Mouse (Mus musculus): ENCODE data around the gene Fyn. TPM values are rescaled to one million over a fixed set of nuclear protein-coding genes. Genes with fewer than 3 reads are reported as not detected.
A peak's percentile ranks its signal among the peaks of the same experiment; 100 is the strongest.

The Fyn gene
- 10 to 100 TPM; 44.8 to 69.9 TPM for total RNA-seq (2021)
- long read RNA-seq, experiment 1, transcript Fyn-201 (14 exons, 3,562 nt): minor isoform, 10 of 54 reads
- long read RNA-seq, experiment 1, transcript Fyn-202 (14 exons, 3,528 nt): major isoform, 33 of 54 reads
- long read RNA-seq, experiment 1, partial matches to known transcripts: 7 of 54 reads
- long read RNA-seq, experiment 1, other reads (novel, unspliced or antisense): 4 of 54 reads
- long read RNA-seq, experiment 2, transcript Fyn-202 (14 exons, 3,528 nt): major isoform, 21 of 28 reads
- long read RNA-seq, experiment 2, partial matches to known transcripts: 2 of 28 reads
- long read RNA-seq, experiment 2, other reads (novel, unspliced or antisense): 2 of 28 reads

DNA sequence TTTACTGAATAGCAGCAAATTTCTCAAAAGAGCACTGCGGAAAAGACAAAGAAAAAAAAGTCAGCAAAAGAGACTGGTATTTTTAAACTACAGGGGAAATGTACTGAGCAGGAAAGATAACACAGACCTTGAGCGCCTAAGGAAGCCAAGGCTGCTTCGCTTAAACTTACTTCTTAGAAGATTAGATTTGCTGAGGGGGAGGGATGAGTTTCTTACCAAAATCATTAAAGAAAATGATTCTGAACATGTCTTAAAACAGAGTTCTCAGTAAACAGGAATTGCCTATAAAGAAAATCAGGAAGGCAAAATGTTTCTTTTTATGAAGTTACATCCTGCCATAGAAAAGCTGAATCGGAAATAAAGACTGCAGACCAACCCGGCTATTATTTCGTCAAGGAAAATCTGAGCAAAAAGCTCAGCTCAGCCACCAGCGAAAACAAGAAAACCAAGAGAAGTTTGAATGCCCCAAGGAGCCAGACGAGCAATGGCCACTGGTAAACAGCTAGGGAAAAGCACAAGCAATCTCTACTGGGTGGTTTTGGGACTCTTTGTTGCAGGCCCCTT, at the start of gene Fyn:
Gene Fyn, plus strand, starts transcription at position 284 of the 564 bp plus-strand sequence.
- no peak for DNase-seq

GRCm38 (mm10) chr10:39320798-39321622, 47.6 kb upstream of the Fyn start:
- no peak for DNase-seq

- DNase-seq: no peak
Measured at GRCm38 (mm10) chr10:39321623-39321985, 47.1 kb upstream of the Fyn start.

DNA sequence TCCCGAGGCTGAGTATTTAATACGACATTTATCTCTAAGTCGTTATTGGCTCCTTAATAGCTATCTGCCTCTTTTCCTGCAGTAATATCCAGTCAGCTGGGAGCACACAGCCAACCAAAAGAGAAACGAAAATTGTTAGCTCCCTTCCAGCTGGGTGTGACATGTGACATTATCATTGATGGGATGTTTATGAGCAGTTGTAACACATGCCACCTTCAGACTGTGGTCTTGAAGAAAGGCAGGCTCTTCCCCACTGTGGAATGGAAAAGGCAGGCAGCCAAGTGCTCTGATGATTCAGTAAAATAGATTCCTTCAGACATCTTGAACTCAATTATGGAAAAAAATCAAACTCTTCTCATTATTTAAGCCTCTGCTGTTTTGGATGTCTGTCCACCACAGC, 46.5 kb upstream of the Fyn start:
- no peak for DNase-seq

GRCm38 (mm10) chr10:39324291-39324690, 44.4 kb upstream of the Fyn start:
- no peak for DNase-seq

- DNase-seq: no peak
Measured at GRCm38 (mm10) chr10:39328661-39329060, 40.0 kb upstream of the Fyn start.

GRCm38 (mm10) chr10:39334320-39334719, 34.3 kb upstream of the Fyn start:
- DNase-seq: no peak

DNA sequence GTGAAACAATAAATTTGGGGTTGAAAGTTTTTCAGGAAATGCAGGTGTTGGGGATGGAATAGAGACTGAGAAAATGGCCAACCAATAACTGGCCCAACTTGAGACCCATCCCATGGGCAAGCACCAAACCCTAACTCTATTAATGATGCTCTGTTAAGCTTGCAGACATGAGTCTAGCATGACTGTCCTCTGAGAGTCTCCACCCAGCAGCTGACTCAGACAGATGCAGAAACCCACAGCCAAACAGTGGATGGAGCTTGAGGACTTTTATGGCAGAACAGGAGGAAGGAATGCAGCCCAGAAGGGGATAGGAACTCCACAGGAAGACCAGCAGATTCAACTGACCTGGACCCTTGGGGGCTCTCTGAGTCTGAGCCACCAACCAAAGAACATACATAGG, 32.8 kb upstream of the Fyn start:
- no peak for DNase-seq

GRCm38 (mm10) chr10:39339189-39339968, 29.3 kb upstream of the Fyn start:
- DNase-seq: no peak

GRCm38 (mm10) chr10:39339969-39340236, 28.8 kb upstream of the Fyn start:
- DNase-seq: no peak

DNA sequence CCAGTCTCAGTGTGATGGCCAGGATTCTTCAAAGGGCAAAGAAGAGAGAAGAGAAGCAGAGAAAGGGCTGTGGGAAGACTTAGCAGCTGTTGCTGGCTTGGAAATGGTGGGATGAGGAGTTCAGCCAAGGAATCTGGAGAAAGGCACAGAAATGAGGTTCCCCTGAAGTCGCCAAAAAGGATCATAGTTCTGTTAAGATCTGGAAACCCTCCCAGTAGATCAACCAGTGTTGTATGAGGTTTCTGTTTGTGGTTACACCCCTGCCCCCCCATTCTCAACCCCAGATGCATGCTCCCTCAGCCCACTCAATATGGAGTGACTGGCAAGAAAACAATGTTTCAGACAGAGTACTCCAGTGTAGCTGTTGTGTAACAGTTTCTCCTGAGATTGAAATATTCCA, 25.1 kb upstream of the Fyn start:
- no peak for DNase-seq

- no peak for DNase-seq
Measured at GRCm38 (mm10) chr10:39345921-39346320, 22.7 kb upstream of the Fyn start.

DNA sequence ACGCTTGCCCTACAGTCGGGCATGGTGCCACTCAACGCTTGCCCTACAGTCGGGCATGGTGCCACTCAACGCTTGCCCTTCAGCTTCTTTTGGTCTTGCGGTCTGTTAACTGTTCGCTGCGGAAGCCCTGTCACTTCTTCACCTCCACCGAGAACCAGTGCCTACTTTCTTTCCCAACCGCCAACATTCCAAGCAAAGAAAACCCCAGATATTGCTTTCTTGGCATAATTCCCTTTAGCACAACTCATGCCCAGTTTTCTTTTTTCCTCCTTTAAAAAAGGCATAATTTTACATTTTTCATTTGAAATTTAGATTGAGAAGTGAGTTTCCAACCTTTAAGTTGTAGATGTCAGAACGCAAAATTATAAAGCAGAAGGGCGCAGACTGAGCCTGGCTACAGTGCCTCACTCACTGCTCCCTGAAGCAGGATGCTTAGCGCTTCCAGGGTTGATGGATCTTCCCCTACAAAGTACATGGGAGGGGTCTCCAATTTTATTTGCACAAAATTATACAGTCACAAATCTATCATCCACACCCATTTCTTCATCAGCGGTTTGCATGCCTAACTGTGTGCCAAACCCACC, 18.8 kb upstream of the Fyn start:
- no peak for DNase-seq

- no peak for DNase-seq
Measured at GRCm38 (mm10) chr10:39364196-39364595, 4.5 kb upstream of the Fyn start.

GRCm38 (mm10) chr10:39369502-39369931, 862 bp downstream of the Fyn start:
- DNase-seq: peak; percentile 98

DNA sequence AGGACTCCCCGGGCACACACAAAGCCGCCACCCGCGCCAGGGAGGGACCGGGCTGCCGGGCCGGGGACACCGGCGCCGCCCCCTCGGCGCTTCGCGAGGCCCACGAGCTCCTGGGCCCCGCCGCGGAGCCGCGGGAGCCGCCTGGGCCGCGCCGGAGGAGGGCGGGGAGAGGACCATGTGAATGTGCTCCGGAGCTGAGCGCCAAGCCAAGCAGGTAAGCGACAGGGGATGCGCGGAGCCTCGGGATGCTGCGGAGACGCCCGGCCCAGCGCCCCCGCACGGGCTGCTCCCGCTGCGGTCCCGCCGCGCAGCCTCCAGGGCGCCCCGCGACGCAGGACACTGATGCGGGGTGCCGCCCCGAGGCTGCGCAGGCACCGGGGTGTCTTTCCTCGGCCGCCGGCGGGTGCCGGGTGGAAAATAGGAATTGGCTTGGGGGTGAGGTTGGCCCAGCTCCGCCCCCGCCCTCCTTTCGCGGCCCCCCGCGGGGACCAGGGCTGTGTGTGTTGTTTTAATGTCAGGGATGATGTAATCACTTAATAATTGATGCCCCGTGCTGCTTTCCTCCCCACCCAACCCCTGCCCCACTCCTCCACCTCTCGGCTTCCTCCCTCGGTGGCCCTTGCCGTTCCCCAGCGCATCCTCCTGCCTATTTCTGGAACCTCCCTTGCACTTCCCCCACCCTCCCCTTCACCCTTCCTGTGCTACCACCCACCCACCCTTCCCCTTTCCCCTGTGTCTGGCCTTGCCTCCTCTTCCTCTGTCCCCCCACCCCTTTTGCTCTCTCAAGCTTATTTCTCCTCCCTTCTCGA, 1.5 kb downstream of the Fyn start:
- peak; percentile 64 to 70 for DNase-seq

DNA sequence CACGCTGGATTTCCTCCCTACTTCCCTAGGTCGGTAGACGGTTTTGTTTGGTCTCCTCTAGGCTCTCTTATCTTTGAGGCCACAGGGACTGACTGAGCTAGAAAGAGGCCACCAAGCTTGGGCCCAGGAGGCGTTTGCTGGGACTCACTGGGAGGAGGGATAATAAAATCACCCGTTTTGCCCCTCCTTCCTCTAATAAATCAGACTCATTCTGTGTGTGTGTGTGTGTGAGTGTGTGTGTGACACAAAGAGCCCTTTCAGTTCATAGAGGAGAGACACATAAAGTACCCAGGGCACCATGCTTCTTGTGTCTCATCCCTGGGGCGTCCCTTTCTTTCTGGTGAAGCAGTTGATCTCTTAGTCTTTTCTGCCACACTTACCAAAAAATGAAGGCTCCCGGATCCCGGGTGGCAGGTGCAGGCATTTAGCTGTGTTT, 2.1 kb downstream of the Fyn start:
- peak; percentile 54 to 66 for DNase-seq

DNA sequence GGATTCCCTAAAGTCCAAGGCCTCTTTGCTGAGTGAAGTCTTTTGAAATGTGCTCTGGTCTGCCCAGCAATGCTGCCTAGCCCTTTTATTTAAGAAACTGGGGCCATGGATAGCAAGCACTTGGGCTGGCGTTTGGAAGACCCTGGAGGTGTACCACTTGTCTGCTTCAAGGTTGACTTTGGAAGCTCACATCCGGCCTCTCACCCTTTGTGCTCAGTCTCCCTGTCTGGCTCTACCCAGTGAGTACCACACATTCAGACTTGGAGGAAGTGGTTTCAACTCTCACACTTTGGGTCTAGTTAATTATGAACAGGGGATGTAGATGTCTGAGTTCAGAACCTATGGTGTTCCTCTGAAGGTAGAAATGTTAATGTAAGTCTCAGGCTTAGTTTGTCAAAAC, 2.8 kb downstream of the Fyn start:
- peak; percentile 26 to 27 for DNase-seq

DNA sequence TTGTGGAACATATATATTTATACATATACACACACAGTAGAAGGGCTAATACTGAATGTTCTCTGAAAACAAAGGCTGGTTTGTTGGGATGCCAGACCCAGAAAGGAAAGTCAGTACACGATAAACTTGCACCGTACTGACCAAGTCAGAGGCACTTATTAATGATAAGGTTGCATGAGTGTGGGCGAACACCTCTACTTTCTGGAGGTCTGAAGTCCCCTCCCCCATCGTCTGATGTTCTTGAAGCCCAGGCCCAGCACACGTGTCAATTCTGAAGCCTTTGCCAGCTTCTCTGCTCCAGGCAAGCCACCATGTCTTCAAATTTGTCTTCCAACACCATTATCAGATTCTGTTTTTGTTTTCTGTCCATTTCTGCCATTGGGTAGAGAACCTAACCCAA, 3.3 kb downstream of the Fyn start:
- no peak for DNase-seq

- no peak for DNase-seq
Measured at GRCm38 (mm10) chr10:39376676-39377075, 8.0 kb downstream of the Fyn start.

- DNase-seq: no peak
Measured at GRCm38 (mm10) chr10:39377219-39377618, 8.6 kb downstream of the Fyn start.
